Mouse (Mus musculus): ENCODE data around the gene Sirpa.
A peak's percentile ranks its signal among the peaks of the same experiment; 100 is the strongest.

Sirpa gene

GRCm38 (mm10) chr2:129592459-129593140 lies at the start of gene Sirpa:
TSS of gene Sirpa (plus strand) at chr2:129592835.
- DNase-seq (ENCODE audit: inconsistent ontology term), result peak; percentile 81

GRCm38 (mm10) chr2:129544448-129544847 lies 48.2 kb upstream of the Sirpa start:
- peak; percentile 90 for DNase-seq (ENCODE audit: inconsistent ontology term)

- no peak for DNase-seq (ENCODE audit: inconsistent ontology term)
Measured at GRCm38 (mm10) chr2:129544919-129545318, 47.7 kb upstream of the Sirpa start.

- DNase-seq (ENCODE audit: inconsistent ontology term), result no peak
Measured at GRCm38 (mm10) chr2:129545596-129545995, 47.0 kb upstream of the Sirpa start.

- peak; percentile 36 for DNase-seq (ENCODE audit: inconsistent ontology term)
Measured at GRCm38 (mm10) chr2:129546772-129547171, 45.9 kb upstream of the Sirpa start.

- DNase-seq (ENCODE audit: inconsistent ontology term), result no peak
Measured at GRCm38 (mm10) chr2:129549537-129550135, 43.0 kb upstream of the Sirpa start.

GRCm38 (mm10) chr2:129550781-129551180 lies 41.9 kb upstream of the Sirpa start:
- DNase-seq (ENCODE audit: inconsistent ontology term), result no peak

GRCm38 (mm10) chr2:129556081-129556480 lies 36.6 kb upstream of the Sirpa start:
- no peak for DNase-seq (ENCODE audit: inconsistent ontology term)

- DNase-seq (ENCODE audit: inconsistent ontology term), result peak; percentile 54
Measured at GRCm38 (mm10) chr2:129558008-129558874, 34.4 kb upstream of the Sirpa start.

- DNase-seq (ENCODE audit: inconsistent ontology term), result no peak
Measured at GRCm38 (mm10) chr2:129558875-129559219, 33.8 kb upstream of the Sirpa start.

- DNase-seq (ENCODE audit: inconsistent ontology term), result no peak
Measured at GRCm38 (mm10) chr2:129561796-129562195, 30.8 kb upstream of the Sirpa start.

GRCm38 (mm10) chr2:129563944-129564709 lies 28.5 kb upstream of the Sirpa start:
- no peak for DNase-seq (ENCODE audit: inconsistent ontology term)

- DNase-seq (ENCODE audit: inconsistent ontology term), result no peak
Measured at GRCm38 (mm10) chr2:129569120-129569519, 23.5 kb upstream of the Sirpa start.

GRCm38 (mm10) chr2:129569556-129569955 lies 23.1 kb upstream of the Sirpa start:
- DNase-seq (ENCODE audit: inconsistent ontology term), result no peak

- no peak for DNase-seq (ENCODE audit: inconsistent ontology term)
Measured at GRCm38 (mm10) chr2:129573701-129574273, 18.8 kb upstream of the Sirpa start.

- peak; percentile 54 for DNase-seq (ENCODE audit: inconsistent ontology term)
Measured at GRCm38 (mm10) chr2:129574395-129575046, 18.1 kb upstream of the Sirpa start.

- no peak for DNase-seq (ENCODE audit: inconsistent ontology term)
Measured at GRCm38 (mm10) chr2:129575113-129575512, 17.5 kb upstream of the Sirpa start.

GRCm38 (mm10) chr2:129576611-129577447 lies 15.8 kb upstream of the Sirpa start:
- no peak for DNase-seq (ENCODE audit: inconsistent ontology term)

- peak; percentile 45 for DNase-seq (ENCODE audit: inconsistent ontology term)
Measured at GRCm38 (mm10) chr2:129580656-129581055, 12.0 kb upstream of the Sirpa start.

GRCm38 (mm10) chr2:129581826-129582225 lies 10.8 kb upstream of the Sirpa start:
- DNase-seq (ENCODE audit: inconsistent ontology term), result no peak
